Mouse (Mus musculus) myocyte (in vitro differentiated cells): Measurements from ENCODE around the gene Myh11.

Experiments
- POLR2A ChIP-seq: IDR thresholded peaks from one replicate; pipeline ENCODE4 v1.6.1; 2011; ENCODE audit warnings: low read depth, mild to moderate bottlenecking, control low read depth, moderate library complexity; ENCODE audit not compliant: insufficient read length
- POLR2AphosphoS2 ChIP-seq: IDR thresholded peaks from one replicate; pipeline ENCODE4 v1.6.1; 2011; ENCODE audit warnings: low read depth, control low read depth; ENCODE audit not compliant: insufficient read length

DNA sequence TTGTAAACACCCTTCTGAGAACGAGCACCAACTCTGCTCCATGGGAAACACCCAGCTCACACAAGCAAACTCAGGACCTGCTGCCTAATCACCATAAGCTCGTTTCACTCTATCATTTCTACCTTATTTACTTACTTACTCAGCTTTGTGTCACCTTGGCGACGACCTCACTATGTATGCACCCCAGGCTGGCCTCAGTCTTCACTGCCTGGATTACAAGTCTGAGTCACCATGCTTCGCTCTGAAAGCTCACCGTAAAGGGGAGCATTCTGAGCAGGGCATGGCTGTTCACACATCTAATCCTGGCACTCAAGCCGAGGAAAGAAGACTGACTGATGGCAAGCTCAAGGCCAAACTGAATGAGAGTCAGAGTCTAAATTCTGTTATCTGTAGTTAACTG, 12.5 kb upstream of the Myh11 start:
- TF ChIP-seq POLR2AphosphoS2 (no peak), POLR2A (no peak)
